Mouse (Mus musculus): ENCODE data around the gene Snrpc. TPM values are rescaled to one million over a fixed set of nuclear protein-coding genes. Genes with fewer than 3 reads are reported as not detected.
"Not testable (repeated sequence)": the region's sequence is repeated elsewhere in the genome, so short reads cannot be mapped to it uniquely, and the experiment has no call there.

The Snrpc gene
- polyA plus RNA-seq (2012; rRNA removed) = 51.9 and 72.5 TPM in 2 replicates

GRCm38 (mm10) chr17:27837850-27838249 lies at the start of gene Snrpc:
Gene Snrpc (plus strand): TSS chr17:27838150.
- DNase-seq (ENCODE audit: low read depth) = not testable (repeated sequence)

- DNase-seq (ENCODE audit: low read depth) = no peak
Observed at GRCm38 (mm10) chr17:27788456-27789172, 49.3 kb upstream of the Snrpc start.

GRCm38 (mm10) chr17:27790015-27790414 lies 47.9 kb upstream of the Snrpc start:
- no peak for DNase-seq (ENCODE audit: low read depth)

GRCm38 (mm10) chr17:27790976-27791375 lies 47.0 kb upstream of the Snrpc start:
- DNase-seq (ENCODE audit: low read depth) = no peak

- DNase-seq (ENCODE audit: low read depth) = no peak
Observed at GRCm38 (mm10) chr17:27791556-27791955, 46.4 kb upstream of the Snrpc start.

GRCm38 (mm10) chr17:27792516-27792915 lies 45.4 kb upstream of the Snrpc start:
- DNase-seq (ENCODE audit: low read depth) = no peak

- DNase-seq (ENCODE audit: low read depth) = no peak
Observed at GRCm38 (mm10) chr17:27793144-27793543, 44.8 kb upstream of the Snrpc start.

- no peak for DNase-seq (ENCODE audit: low read depth)
Observed at GRCm38 (mm10) chr17:27796780-27797179, 41.2 kb upstream of the Snrpc start.

- DNase-seq (ENCODE audit: low read depth) = no peak
Observed at GRCm38 (mm10) chr17:27797341-27797872, 40.5 kb upstream of the Snrpc start.

GRCm38 (mm10) chr17:27799771-27800584 lies 38.0 kb upstream of the Snrpc start:
- no peak for DNase-seq (ENCODE audit: low read depth)

- DNase-seq (ENCODE audit: low read depth) = no peak
Observed at GRCm38 (mm10) chr17:27800710-27801648, 37.0 kb upstream of the Snrpc start.

GRCm38 (mm10) chr17:27803752-27804151 lies 34.2 kb upstream of the Snrpc start:
- no peak for DNase-seq (ENCODE audit: low read depth)

- DNase-seq (ENCODE audit: low read depth) = no peak
Observed at GRCm38 (mm10) chr17:27804156-27804690, 33.7 kb upstream of the Snrpc start.

GRCm38 (mm10) chr17:27804803-27805770 lies 32.9 kb upstream of the Snrpc start:
- DNase-seq (ENCODE audit: low read depth) = no peak

- no peak for DNase-seq (ENCODE audit: low read depth)
Observed at GRCm38 (mm10) chr17:27807542-27808078, 30.3 kb upstream of the Snrpc start.

- no peak for DNase-seq (ENCODE audit: low read depth)
Observed at GRCm38 (mm10) chr17:27810569-27811331, 27.2 kb upstream of the Snrpc start.

- no peak for DNase-seq (ENCODE audit: low read depth)
Observed at GRCm38 (mm10) chr17:27811980-27812379, 26.0 kb upstream of the Snrpc start.

GRCm38 (mm10) chr17:27814606-27815005 lies 23.3 kb upstream of the Snrpc start:
- no peak for DNase-seq (ENCODE audit: low read depth)

- no peak for DNase-seq (ENCODE audit: low read depth)
Observed at GRCm38 (mm10) chr17:27819011-27819410, 18.9 kb upstream of the Snrpc start.
